Mouse (Mus musculus): Measurements from ENCODE around the gene Cby1. TPM values are rescaled to one million over a fixed set of nuclear protein-coding genes. Genes with fewer than 3 reads are reported as not detected.
"Not testable (repeated sequence)": the region's sequence is repeated elsewhere in the genome, so short reads cannot be mapped to it uniquely, and the experiment has no call there.

Gene Cby1
- polyA plus RNA-seq, 1 experiment = 12.5 TPM

DNA sequence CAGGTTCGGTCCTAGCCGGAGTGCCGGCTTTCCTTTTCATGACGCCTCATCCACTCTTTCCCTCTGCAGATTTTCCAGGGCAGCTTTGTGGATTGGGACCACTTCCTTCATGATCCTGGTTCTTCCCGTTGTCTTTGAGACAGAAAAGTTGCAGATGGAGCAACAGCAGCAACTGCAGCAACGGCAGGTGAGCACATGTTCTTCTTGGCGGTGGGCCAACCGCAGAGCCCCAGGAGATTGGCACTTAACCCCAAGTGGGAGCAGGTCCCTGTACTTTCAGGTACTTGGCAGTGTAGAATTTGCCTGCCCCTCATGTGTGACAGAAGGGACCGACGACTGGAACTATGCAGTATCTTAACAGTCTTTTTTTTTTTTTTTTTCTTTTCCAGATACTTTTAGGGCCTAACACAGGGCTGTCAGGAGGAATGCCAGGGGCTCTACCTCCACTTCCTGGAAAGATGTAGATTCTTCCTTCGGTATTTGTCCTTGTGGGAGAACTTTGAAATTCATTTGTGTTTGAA is 12.9 kb downstream of the Cby1 start:
- not testable (repeated sequence) for DNase-seq (ENCODE audit: low read depth, low spot score)
- 53% methylated on average over 11 of the region's 11 CpGs for WGBS

DNA sequence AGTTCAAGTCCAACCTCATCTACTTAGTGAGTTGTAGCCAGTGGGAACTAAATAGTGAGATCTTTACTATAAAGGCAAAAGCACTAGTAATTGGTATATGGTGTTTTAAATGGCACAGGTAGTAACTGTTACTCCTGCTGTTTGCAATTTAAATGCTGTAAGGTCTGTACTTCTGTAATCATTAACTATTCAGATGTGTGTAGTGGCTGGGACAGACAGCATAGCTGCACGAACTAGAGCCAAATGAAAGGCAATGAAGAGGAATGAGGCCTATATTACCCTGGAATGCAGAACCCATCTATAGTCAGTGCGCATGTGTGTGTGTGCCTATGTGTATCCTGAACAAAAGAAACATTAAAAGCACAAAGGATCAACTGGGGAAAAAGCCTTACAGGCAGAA is 18.9 kb downstream of the Cby1 start:
- WGBS = 43% methylated on average over 2 of the region's 2 CpGs
- DNase-seq (ENCODE audit: low read depth, low spot score) = no peak

DNA sequence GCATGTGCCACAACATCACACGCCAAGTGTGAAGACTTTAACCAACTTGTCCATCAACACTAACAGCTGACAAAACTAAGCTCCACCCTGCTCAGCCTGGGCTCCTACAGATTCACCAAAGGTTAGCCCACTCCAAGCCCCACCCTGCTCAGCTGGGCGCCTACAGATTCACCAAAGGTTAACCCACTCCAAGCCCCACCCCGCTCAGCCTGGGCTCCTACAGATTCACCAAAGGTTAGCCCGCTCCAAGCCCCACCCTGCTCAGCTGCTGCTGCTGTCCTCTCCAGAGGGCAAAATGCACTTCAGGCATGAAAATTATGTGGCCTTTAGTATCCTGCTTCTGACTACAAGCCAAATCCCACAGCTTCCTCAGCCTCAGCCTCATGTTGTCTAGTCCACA is 23.0 kb downstream of the Cby1 start:
- 49% methylated on average over 4 of the region's 4 CpGs for WGBS
- no peak for DNase-seq (ENCODE audit: low read depth, low spot score)

DNA sequence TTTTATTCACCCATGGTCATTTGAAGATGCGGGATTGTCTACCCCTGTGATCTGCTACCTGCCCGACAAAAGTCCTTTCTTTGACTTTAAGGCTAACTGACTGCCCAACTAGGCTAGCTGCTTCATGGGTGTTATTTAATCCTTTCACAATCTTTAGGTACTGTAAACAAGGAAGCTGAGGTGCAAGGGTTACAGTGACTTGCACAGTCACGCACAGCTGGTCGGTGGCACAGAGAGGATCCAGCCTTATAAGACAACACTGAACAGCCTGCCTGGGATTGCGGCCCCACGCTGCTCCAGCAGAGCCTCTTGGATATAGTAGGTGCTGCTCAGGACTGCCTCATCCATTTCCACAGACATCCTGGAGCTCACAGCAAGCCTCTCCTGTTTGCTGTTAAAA is 24.1 kb downstream of the Cby1 start:
- no peak for DNase-seq (ENCODE audit: low read depth, low spot score)
- 26% methylated on average over 6 of the region's 6 CpGs for WGBS

DNA sequence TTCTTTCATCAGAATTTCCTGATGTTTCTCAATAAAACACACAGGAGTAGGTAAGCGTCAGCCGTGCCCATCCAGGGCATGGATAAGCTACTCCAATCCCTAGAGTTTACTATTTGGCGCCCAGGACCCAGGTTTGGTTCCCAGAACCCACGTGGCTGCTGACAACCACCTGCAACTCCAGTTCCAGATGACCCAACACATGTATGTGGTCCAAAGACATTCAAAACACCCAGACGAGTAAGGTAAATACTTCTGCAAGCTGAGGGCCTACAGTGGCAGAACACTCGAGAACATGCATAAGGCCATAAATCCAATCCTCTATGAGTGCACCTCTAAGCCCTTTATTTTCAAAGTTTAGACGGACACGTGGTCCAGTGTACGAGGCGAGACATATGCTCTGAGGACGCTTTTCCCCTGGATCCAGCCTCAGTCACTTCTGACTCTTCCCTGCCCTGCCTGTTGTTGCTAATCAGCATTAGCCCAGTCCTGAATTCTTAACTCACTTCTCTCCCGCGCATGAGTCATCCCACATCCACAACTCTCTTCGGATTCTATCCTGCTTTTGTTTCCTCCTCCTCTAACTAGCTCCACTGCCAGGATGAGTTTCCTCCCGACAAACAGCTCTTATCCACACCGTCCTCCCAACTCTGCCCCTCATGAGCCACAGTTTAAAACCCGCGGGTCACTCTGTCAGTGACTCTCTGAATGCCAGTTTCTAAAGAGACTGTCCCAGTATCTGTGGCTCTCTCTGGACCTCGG is 24.9 kb downstream of the Cby1 start:
- DNase-seq (ENCODE audit: low read depth, low spot score) = no peak
- WGBS = 25% methylated on average over 19 of the region's 19 CpGs

DNA sequence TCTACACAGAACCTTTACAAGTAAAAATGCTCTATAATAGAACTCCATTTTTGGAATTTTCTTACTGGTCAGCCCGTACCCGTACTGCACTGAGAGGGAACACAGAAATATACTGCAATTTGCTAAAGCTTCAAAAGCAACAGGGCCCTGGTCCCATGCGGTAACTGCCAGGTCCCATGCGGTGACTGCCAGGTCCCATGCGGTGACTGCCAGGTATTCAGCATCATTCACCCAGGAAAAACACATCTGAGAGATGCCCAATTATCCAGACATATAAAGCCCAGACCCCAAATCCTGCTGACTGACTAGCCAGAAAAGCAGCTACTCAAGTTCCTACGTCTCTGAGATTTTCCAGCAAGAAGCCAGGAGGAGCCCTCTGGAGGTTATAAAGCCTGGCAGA is 25.6 kb downstream of the Cby1 start:
- 70% methylated on average over 6 of the region's 6 CpGs for WGBS

DNA sequence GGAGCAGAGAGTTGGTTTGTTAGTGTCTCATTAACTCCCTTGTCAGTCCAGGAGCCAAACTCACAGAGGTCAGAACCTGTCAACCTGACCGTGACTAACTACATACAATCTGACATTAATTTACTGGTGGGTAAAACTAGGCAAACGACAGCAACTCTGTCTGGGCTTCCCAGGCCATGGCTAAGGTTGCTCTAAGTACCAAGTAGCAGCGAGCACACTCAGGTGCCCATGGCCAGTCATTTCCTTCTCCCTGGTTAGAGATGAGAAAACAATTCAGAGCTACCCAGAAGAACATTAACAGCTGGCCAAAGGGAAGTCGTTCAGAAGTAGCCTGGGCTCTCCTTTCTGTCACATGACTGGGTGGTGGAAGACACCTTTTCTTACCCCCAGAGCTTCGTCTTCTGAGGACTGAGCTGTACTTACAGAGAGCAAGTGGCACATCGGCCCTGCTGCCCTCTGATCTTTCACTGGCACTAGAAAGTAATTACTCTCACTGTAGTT is 26.2 kb downstream of the Cby1 start:
- WGBS = 8% methylated on average over 6 of the region's 6 CpGs
- DNase-seq (ENCODE audit: low read depth, low spot score) = no peak

More for the DNA sequence above, 25.6 kb downstream of the Cby1 start:
- no peak for DNase-seq (ENCODE audit: low read depth, low spot score)

DNA sequence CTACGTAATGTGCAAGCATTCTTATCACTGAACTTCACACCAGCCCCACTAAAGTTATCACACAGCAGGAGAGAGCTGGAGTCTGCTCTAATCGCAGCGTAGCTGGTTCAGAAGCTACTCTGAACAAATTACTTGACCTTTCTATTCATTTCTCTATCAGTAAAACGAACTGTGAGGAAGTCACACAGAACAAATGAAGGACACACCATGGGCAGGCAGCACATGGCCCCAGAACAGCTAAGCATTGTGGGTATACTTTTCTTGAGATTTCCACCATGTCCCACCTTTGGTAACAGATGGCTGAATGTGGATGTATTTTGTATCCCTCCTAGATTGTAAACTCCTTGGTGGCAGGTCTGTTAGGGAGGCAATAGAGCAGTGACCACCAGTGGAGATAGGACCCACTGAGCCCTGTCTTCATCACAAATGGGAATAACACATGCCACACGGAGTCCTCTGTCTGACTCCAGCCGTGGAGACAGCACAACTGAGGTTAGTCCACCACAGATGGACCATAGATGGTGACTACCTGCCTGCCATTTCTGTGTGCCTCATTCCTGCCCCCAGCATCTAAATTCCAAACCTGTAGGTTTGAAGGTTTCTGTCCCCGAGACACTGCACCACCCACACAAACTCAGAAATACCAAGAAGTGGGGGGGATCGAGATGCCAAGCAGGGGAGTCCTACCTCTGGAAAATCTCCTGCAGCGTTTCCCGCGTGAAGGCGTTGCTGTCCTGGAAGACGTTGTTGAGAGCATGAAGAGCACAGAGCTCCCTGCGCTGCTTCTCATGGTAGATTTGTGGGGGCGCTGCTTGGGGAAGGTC is 27.3 kb downstream of the Cby1 start:
- DNase-seq (ENCODE audit: low read depth, low spot score) = no peak
- WGBS = 9% methylated on average over 15 of the region's 15 CpGs

DNA sequence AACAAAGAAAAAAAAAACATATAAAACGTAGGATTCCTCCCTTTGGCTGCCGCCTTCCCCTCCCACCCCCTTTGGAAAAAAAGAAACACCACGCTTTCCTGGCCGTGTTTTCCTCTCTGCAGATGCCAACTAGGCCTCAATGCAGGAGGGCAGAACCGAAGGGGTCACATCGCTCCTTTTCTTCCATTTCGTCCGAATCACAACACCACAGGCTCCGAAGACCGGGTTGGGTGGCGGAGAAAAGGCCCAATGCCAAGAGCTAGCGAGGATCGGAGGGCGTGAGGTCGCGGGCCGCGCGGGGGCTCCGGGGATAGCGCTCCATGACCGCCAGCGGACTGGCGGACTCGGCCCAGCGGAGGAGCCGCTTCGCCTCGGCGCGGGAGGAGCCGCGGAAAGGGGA is 28.2 kb downstream of the Cby1 start:
- DNase-seq (ENCODE audit: low read depth, low spot score) = no peak
- WGBS = under 1% methylated on average over 33 of the region's 33 CpGs

DNA sequence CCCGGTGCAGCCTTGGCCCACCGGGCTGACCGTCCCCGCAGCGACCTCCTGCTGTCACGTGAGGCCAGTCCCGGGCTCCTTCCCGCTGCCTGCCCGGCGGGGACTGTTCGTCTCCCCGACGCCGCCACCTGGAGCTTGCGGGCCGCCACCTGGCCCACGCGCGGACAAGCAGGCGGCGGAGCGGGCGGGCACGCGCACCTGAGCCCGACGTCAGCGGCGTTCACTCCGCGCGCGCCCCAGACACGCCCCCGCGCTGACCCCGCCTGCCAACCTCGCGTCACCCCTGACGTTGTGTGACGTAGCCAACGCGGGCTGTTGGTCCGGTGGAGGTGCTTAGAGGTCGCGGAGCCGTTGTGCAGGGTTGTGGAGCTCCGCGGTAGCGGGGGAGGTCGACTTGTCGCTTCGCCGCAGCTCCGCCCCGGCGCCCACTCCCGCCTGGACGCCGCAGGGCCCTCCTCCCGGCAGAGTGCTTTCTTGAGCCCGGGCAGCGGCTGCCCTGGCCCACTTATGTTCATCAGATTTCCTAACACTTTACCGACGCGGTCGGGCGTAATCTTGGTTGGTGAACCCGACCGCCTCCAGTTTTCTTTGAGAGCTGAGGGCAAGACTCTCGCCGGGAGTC is 28.8 kb downstream of the Cby1 start, which contains the start of gene Josd1:
TSS of gene Josd1 (minus strand) at position 274 of the 622 bp plus-strand sequence.
- WGBS = under 1% methylated on average over 72 of the region's 72 CpGs
- no peak for DNase-seq (ENCODE audit: low read depth, low spot score)

DNA sequence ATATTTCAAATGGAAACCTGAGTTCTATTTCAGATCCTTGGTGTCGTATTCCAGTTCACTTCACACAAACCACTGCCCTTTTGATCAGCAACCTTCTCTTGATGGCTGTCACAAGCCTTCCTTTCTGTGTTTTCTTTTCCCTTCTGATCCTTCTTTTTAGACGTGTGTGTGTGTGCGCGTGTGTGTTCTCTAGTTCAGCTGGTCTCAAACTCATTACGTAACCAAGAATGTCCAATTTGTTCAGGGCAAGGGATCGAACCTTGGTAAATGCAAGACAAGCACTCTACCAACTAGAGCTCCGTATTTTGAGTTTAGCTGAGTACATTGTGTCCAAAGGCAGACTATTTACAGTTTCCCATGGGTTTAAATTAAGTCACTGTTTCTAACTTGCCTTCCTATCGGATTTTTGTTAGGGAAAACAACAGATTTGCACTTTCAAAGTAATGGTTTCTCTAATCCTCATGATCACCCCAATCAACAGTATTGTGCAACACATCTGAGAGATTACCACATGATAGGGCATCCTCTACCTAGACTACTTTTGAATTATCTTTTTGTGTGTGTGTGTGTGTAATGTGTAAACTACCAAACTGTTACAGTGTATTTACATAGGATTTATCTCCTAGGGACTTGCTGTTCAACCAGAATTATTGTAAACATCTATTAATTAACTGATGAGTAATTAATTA is 29.4 kb downstream of the Cby1 start:
- WGBS = 4% methylated on average over 8 of the region's 8 CpGs
- no peak for DNase-seq (ENCODE audit: low read depth, low spot score)

DNA sequence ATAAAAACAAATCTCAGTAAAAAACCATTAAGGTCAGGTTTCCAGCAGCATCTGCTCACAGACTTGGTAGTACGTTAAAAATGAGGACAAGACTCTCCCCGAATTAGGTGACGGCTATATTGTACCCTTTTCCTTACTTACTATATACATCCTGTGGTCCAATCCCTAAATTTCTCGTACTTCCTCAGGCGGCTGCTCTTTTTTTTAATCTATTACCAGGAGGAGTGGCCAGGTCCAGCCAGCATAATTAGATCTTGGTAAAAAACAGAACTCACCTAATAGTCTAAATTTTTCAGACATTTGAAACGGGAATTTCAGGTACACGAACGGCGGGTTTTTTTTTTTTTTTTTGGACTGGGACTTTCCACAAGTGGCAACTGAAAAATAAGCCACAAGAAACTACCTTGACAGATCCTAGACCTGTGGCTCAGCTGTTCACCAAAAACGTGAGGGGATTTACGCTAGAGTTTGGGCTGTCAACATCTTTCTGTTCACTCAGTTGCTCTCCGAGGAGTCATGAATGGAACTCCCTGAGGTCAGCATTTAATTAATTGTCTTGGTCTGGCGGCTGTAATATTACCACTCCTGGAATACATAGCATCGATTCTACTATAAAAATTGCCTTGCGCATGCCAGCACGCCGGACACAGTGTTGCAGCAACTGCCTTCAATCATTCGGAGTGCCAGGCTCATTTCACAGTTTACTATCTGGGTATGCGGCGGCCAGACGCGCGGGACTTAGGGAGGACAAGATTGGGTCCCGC is 30.8 kb downstream of the Cby1 start:
- DNase-seq (ENCODE audit: low read depth, low spot score) = no peak
- 7% methylated on average over 24 of the region's 24 CpGs for WGBS

DNA sequence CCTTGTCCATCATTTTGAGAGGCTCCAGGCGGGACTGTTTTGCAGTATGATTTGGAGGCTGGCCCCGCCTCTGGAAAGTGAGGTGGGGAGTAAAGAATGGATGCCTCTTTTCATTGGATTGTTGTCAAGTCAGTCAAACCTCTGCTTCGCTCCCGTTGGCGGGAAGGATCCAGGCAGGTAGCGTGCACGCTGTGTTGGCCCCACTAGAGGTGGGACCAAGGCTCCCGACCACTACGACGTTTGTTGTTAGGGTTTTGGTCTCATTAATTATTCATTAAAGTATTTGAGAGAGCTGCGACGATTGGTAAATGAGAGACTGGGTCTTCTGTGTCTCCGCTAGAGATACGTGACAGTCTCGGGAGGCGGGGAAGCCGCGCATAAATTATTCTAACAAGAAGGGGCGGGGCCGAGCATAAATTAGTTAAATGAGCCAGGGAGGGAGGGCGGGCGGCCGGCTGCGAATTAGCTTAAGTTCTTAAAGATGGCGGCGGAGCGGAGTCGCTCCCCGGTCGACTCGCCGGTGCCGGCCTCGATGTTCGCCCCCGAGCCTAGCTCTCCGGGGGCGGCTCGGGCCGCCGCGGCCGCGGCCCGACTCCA is 31.5 kb downstream of the Cby1 start, which contains the start of gene Gtpbp1:
TSS of gene Gtpbp1 (plus strand) at position 420 of the 597 bp plus-strand sequence.
- DNase-seq (ENCODE audit: low read depth, low spot score) = peak; percentile 99
- under 1% methylated on average over 45 of the region's 45 CpGs for WGBS

DNA sequence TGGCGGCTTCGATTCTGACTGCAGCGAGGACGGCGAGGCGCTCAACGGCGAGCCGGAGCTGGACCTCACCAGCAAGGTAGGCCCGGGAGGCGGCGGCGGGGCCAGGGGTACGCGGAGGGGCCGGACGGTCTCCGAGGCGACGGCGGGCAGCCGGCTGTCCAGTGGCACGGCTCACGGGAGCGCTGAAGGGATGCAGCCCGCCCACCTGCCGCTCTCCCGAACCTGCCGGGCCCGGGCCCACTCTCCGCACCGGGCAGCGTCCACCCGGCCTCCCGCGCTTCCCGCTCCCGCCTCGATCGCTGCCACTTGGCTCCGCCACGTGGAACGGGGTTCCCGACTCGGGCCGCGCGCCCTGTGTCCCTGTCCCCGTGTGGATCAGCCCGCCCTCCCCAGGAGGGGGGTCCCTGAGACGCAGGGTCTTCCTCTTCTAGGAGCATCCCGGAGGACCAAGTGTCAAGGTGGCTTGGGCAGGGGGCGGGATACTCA is 32.1 kb downstream of the Cby1 start:
- no peak for DNase-seq (ENCODE audit: low read depth, low spot score)
- WGBS = under 1% methylated on average over 53 of the region's 53 CpGs

DNA sequence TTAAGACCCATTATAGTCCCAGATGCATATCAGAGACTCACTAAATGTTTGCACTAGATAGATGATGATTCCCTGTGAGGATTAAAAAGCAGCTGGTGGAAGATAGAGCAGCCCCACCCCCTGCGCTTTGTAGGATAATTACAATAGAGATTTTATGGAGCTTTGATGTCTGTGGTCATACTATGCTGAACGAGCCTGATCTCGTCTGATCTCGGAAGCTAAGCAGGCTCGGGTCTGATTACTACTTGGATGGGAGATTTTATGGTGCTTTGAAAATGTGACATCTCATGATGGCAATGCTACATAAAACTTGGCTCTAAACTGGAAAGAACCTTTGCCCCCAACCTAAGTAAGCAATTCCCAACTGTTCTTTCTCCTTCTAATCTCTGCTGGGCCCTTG is 33.3 kb downstream of the Cby1 start:
- no peak for DNase-seq (ENCODE audit: low read depth, low spot score)
- WGBS = 24% methylated on average over 5 of the region's 5 CpGs

DNA sequence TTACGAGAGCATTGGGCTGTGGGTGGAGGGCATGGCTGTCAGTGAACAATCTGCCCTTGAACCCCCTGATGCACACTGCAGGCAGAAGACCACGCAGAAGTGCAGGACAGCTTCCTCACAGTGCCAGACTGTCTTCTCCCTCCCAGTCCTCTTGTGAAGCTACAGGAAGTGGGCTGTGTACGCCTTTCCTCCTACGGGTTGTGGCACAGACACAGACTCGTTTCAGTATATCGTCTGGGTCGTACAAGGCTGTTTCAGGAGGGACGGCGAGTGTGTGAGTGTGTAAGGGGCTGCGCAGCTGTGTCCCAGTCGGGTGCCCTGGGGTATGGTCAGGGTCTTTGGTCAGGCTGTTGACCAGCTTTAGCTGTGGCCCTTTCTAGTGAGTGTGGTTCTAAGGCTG is 34.7 kb downstream of the Cby1 start:
- 75% methylated on average over 11 of the region's 11 CpGs for WGBS
- DNase-seq (ENCODE audit: low read depth, low spot score) = no peak

DNA sequence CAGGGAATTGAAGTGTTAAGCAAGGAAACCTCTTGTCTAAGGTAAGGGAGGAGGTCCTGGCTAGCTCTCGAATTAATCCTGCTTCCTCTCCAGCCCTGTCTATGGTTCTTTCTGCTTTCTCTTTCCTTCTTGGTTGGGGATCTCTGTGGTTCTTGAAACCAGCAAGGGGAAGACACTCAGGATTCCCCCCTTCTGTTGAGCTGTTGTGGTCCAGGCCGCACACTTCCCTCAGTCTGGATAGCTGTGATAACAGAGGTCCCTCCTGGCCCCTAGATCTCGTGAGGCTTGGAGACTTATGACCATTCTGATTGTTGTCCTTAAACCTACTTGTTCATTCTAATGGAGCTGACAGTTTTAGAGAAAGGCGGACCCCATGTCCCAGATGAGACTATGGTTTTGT is 35.5 kb downstream of the Cby1 start:
- DNase-seq (ENCODE audit: low read depth, low spot score) = no peak
- 87% methylated on average over 4 of the region's 4 CpGs for WGBS

DNA sequence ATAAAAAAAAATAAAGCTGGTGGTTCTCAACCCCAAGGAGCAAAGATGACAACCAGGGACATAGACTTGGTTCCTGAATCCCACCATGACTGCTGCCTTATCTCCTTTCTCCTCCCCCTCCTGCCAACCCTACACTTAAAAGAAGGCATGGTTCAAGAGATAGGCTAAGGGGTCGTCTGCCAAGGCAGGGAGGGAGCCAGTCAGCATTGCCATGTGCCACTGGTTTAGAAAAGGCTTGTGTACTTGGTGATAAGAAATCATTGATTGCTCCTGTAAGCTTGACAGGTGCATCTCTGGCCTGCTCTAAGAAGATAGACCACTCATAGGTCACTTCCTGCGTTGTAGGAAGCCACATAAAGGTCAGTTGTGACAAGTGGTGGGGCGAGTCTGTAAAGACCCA is 36.5 kb downstream of the Cby1 start:
- 36% methylated on average over 3 of the region's 3 CpGs for WGBS
- no peak for DNase-seq (ENCODE audit: low read depth, low spot score)
